Mouse (Mus musculus) ES-Bruce4 (cell line): Measurements from ENCODE around the gene Ddx59. TPM values are rescaled to one million over a fixed set of nuclear protein-coding genes. Genes with fewer than 3 reads are reported as not detected.

Experiments used
- H3K27ac ChIP-seq: 2 replicates; pipeline ENCODE4 v1.5.1; 2012; ENCODE audit warnings: low read length, inconsistent platforms; ENCODE audit not compliant: insufficient read depth
- H3K27me3 ChIP-seq: 2 replicates; pipeline ENCODE4 v1.6.1; 2012; ENCODE audit warnings: mild to moderate bottlenecking, low read length, inconsistent platforms; ENCODE audit not compliant: control insufficient read depth, poor library complexity, insufficient read depth, severe bottlenecking
- H3K36me3 ChIP-seq: 2 replicates; pipeline ENCODE4 v1.6.1; 2012; ENCODE audit warnings: inconsistent platforms, mild to moderate bottlenecking, low read length, moderate library complexity; ENCODE audit not compliant: control insufficient read depth, poor library complexity, insufficient read depth, severe bottlenecking
- H3K4me1 ChIP-seq: one replicate; pipeline ENCODE4 v1.8.1; 2011; ENCODE audit warnings: low read length; ENCODE audit not compliant: control insufficient read depth, insufficient read depth
- H3K4me3 ChIP-seq: 2 replicates; pipeline ENCODE4 v1.5.1; 2011; ENCODE audit warnings: low read depth, mild to moderate bottlenecking, low read length
- H3K9ac ChIP-seq: 2 replicates; pipeline ENCODE4 v1.6.1; 2012; ENCODE audit warnings: low read depth, mild to moderate bottlenecking, inconsistent platforms; ENCODE audit not compliant: poor library complexity, severe bottlenecking
- H3K9me3 ChIP-seq: replicated peaks from 2 replicates; pipeline ENCODE4 v1.6.1; 2012; ENCODE audit warnings: mild to moderate bottlenecking, low read length, inconsistent platforms; ENCODE audit not compliant: control insufficient read depth, poor library complexity, insufficient read depth, severe bottlenecking
- CTCF ChIP-seq: IDR thresholded peaks from one replicate; pipeline ENCODE4 v1.8.1; 2011; ENCODE audit warnings: low read depth, low read length
- EP300 ChIP-seq: IDR thresholded peaks from 2 replicates; pipeline ENCODE4 v1.6.1; 2011; ENCODE audit warnings: low read depth, low read length; ENCODE audit not compliant: insufficient read depth
- POLR2A ChIP-seq: IDR thresholded peaks from one replicate; pipeline ENCODE4 v1.8.1; 2011; ENCODE audit warnings: low read length; ENCODE audit not compliant: insufficient read depth
- polyA plus RNA-seq: library from polyadenylated mRNA; stranded (reverse); fragments of >200 nt; gene quantifications from 2 replicates; pipeline ENCODE4 v1.2.4, GENCODE M21; 2011; ENCODE audit warnings: low read depth; ENCODE audit not compliant: missing spikeins, insufficient read depth, insufficient read length

Ddx59 gene
- polyA plus RNA-seq, 1 experiment: 22.0 TPM

GRCm38 (mm10) chr1:136465168-136465567, 50.1 kb downstream of the Ddx59 start:
- Histone ChIP-seq H3K4me3 (no peak overlapping the region), H3K36me3 (peaks cover 20% of the 10 kb centered on the region), H3K27ac (no peak overlapping the region), H3K9me3 (no peaks in the 10 kb centered on the region), H3K4me1 (no peaks in the 10 kb centered on the region), H3K9ac (no peak overlapping the region), H3K27me3 (no peaks in the 10 kb centered on the region)
- TF ChIP-seq EP300 (no peak), CTCF (no peak), POLR2A (no peak)

- 0 out of 2 replicates have a peak, but pooled peaks have one; percentile 7 for TF ChIP-seq EP300
- TF ChIP-seq CTCF: no peak
- peak; percentile 48 for TF ChIP-seq POLR2A
- Histone ChIP-seq H3K4me3 (peak within 1 kb of the TSS; percentile 76), H3K27ac (no peak within 1 kb of the TSS), H3K27me3 (no peaks in the 10 kb centered on the region), H3K9me3 (no peaks in the 10 kb centered on the region), H3K9ac (peak within 1 kb of the TSS; percentile 89), H3K36me3 (peaks cover 24% of the 10 kb centered on the region), H3K4me1 (peaks cover 4% of the 10 kb centered on the region)
Observed at GRCm38 (mm10) chr1:136466143-136466811, 51.2 kb downstream of the Ddx59 start, which contains the start of gene Kif14. Gene Kif14 (plus strand): TSS chr1:136466343.

- no peak overlapping the region for H3K4me3 ChIP-seq
- H3K36me3 ChIP-seq: peaks cover 49% of the 10 kb centered on the region
- no peaks in the 10 kb centered on the region for H3K27me3 ChIP-seq
- TF ChIP-seq POLR2A: no peak
- no peak for TF ChIP-seq EP300
- TF ChIP-seq CTCF: no peak
- 0 out of 2 replicates have a peak overlapping the region, but pooled peaks have one; percentile 32 for H3K27ac ChIP-seq
- no peaks in the 10 kb centered on the region for H3K9me3 ChIP-seq
- H3K4me1 ChIP-seq: peaks cover 4% of the 10 kb centered on the region
- no peak overlapping the region for H3K9ac ChIP-seq
Observed at GRCm38 (mm10) chr1:136469408-136469807, 54.3 kb downstream of the Ddx59 start.

GRCm38 (mm10) chr1:136470471-136470870, 55.4 kb downstream of the Ddx59 start:
- Histone ChIP-seq H3K4me1 (peaks cover 4% of the 10 kb centered on the region), H3K36me3 (peaks cover 54% of the 10 kb centered on the region), H3K9me3 (no peaks in the 10 kb centered on the region), H3K4me3 (no peak overlapping the region), H3K27me3 (no peaks in the 10 kb centered on the region), H3K9ac (no peak overlapping the region), H3K27ac (0 out of 2 replicates have a peak overlapping the region, but pooled peaks have one; percentile 37)
- TF ChIP-seq EP300: no peak
- TF ChIP-seq CTCF: no peak
- TF ChIP-seq POLR2A: no peak

Other genes starting within 250 kb of the Ddx59 start
- gene Mroh3, start 202.4 kb upstream of the Ddx59 start, polyA plus RNA-seq: 0.99 and 1.3 TPM in 2 replicates
- 28.0 and 30.7 TPM in 2 replicates for gene Inava, start 181.0 kb upstream of the Ddx59 start, polyA plus RNA-seq
- not detected in 2 replicates for gene Gpr25, start 154.4 kb upstream of the Ddx59 start, polyA plus RNA-seq
- gene Camsap2, start 69.2 kb upstream of the Ddx59 start, polyA plus RNA-seq: 34.5 and 37.0 TPM in 2 replicates
- 32.0 and 37.1 TPM in 2 replicates for gene Kif14, start 51.1 kb downstream of the Ddx59 start, polyA plus RNA-seq
- gene Zfp281, start 209.6 kb downstream of the Ddx59 start, polyA plus RNA-seq: 94.4 and 98.1 TPM in 2 replicates